Mouse (Mus musculus): Measurements from ENCODE around the gene Ccn2. TPM values are rescaled to one million over a fixed set of nuclear protein-coding genes. Genes with fewer than 3 reads are reported as not detected.

Gene Ccn2
- total RNA-seq (2023): not detected

GRCm38 (mm10) chr10:24595250-24596002 is at the start of gene Ccn2:
Ccn2 (plus strand) TSS chr10:24595442.

Other genes with a start within 250 kb of the Ccn2 start
- gene Enpp1, start 116.7 kb downstream of the Ccn2 start, total RNA-seq (2023): 1 to 10 TPM; 4.4 to 5.5 TPM
- not detected for gene Enpp3, start 247.4 kb downstream of the Ccn2 start, total RNA-seq (2023)